Mouse (Mus musculus): ENCODE data around the gene Ccl26. TPM values are rescaled to one million over a fixed set of nuclear protein-coding genes. Genes with fewer than 3 reads are reported as not detected.

Gene Ccl26
- polyA plus RNA-seq, 1 experiment, result not detected

DNA sequence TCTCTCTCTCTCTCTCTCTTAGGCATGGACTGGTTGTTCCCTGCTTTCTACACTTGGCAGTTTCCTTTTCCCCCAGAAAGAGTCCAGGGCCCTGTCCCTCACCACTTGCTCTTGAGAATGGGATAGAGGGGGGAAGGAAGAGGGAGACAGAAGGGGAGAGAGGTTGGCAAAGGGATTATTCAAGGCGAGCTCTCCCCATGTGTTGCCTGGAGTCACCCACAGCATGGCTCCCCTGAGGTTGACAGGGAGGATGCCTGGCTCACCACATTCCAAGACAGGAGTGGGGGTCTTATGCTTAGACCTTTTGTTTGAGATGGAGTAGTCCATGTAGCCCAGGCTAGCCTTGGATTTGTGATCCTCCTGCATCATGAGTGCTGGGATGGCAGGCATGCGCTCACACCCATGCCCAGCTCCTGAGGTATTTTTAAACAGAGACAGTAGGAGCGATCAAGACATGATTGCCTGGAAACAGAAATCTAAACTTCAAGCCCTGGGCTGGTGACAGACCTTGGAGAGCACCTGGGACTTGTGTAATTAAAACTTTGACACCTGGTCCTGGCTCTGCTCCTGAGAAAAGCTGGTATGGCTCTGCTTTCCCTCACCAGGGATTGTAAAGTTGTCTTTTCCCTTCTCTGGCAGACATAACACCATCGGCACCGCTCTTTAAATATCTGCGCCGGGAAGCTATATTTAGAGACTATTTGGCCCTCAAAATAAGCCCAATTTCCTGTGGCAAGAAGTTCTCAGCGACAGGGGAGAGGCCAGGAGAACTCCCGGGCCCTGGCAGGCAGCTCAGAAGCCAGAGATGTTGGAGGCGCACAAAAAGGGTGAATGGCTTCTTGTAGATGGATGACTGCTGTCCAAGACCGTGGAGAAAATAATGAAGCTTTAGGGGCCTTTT, 38.5 kb downstream of the Ccl26 start:
- H3K27ac ChIP-seq (ENCODE audit: insufficient read depth, low read depth, low read length), result no peak overlapping the region
- H3K4me3 ChIP-seq (ENCODE audit: insufficient read depth, low read length), result no peak overlapping the region
- H3K4me1 ChIP-seq (ENCODE audit: control insufficient read depth, insufficient read depth, low read length), result peaks cover 24% of the 10 kb centered on the region
- TF ChIP-seq CTCF (IDR thresholded peaks at IDR 0.05; ENCODE audit: low read depth, low read length) (no peak), POLR2A (IDR thresholded peaks at IDR 0.05; ENCODE audit: borderline replicate concordance, low read depth, low read length) (no peak)

DNA sequence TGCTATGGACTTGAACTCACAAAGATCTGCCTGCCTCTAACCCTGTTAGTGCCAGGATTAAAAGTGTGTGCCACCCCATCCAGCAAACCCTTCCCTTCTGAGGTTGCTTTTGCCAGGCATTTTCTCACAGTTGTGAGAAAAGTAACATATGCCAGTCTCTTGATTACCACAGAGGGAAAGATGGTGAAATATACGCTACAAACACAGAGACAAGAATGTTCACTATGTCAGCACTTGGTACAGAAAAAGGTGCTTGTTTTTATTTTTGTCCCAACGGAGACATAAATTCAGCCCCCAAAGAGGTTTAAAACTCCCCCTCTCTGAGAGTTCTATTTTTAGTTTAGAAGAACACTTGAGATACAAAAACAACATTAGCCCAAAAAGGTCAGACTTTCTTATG, 39.3 kb downstream of the Ccl26 start:
- Histone ChIP-seq H3K27ac (ENCODE audit: insufficient read depth, low read depth, low read length) (no peak overlapping the region), H3K4me1 (ENCODE audit: control insufficient read depth, insufficient read depth, low read length) (peaks cover 23% of the 10 kb centered on the region), H3K4me3 (ENCODE audit: insufficient read depth, low read length) (no peak overlapping the region)
- TF ChIP-seq POLR2A (IDR thresholded peaks at IDR 0.05; ENCODE audit: borderline replicate concordance, low read depth, low read length), result no peak

DNA sequence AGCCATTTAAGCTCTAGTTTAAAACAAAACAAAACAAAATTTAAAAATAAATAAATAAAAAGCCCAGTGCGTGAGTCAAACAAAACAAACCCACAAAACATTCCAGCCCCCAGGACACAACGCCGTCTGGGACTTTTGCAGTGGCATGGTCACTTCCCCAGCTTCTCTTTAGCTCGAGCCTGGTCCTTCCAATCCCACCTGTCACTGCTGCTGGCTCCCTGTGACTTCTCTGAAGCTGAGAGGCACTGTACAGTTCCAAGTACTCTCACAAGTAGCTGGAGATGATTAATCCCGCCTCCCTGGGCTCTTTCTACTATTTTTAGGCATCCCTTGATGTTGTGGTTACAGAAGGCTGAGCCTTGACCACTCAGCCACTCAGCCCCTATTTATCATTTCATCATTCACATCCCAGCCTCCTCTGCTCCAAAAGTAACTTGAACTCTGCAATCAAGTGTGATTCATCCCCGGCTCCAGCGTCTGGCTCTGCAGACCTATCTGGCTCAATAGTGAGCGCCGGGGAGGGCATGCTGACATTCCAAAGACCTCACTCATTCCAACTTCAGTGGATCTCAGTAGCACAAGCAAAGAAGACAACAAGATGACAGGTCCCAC, 41.2 kb downstream of the Ccl26 start:
- no peak overlapping the region for H3K27ac ChIP-seq (ENCODE audit: insufficient read depth, low read depth, low read length)
- no peak overlapping the region for H3K4me3 ChIP-seq (ENCODE audit: insufficient read depth, low read length)
- H3K4me1 ChIP-seq (ENCODE audit: control insufficient read depth, insufficient read depth, low read length), result peaks cover 23% of the 10 kb centered on the region
- TF ChIP-seq CTCF (IDR thresholded peaks at IDR 0.05; ENCODE audit: low read depth, low read length) (no peak), POLR2A (IDR thresholded peaks at IDR 0.05; ENCODE audit: borderline replicate concordance, low read depth, low read length) (no peak)

DNA sequence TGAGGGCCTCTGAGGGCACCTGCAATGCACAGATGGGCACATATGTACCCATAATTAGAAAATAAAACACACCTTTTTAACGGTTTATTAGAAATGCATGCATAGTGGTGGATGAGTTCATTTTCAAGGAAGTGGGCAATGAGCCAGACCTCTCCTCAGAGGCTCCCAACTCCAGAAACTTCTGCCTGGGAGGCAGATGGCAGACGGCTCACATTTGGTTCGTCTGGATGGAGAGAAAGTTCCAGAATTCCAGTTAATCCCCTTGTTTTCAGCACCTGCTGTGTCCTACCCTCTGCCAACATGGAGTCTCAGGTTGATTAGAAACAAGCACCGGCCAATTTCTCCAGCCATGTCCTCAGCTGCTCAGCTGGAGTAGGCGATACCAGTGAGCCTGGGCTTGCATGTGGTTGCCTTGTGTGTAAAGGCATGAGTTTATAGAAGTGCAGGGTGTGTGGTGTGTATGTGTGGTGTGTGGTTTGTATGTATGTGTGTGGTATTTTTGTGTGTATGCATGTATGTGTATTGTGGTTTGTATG, 46.0 kb downstream of the Ccl26 start:
- Histone ChIP-seq H3K4me1 (ENCODE audit: control insufficient read depth, insufficient read depth, low read length) (peaks cover 7% of the 10 kb centered on the region), H3K4me3 (ENCODE audit: insufficient read depth, low read length) (no peak overlapping the region), H3K27ac (ENCODE audit: insufficient read depth, low read depth, low read length) (no peak overlapping the region)
- TF ChIP-seq POLR2A (IDR thresholded peaks at IDR 0.05; ENCODE audit: borderline replicate concordance, low read depth, low read length) (no peak), CTCF (IDR thresholded peaks at IDR 0.05; ENCODE audit: low read depth, low read length) (no peak)

GRCm38 (mm10) chr5:135513131-135513530, 50.2 kb downstream of the Ccl26 start:
- no peak overlapping the region for H3K4me3 ChIP-seq (ENCODE audit: insufficient read depth, low read length)
- no peak overlapping the region for H3K27ac ChIP-seq (ENCODE audit: insufficient read depth, low read depth, low read length)
- no peak for TF ChIP-seq POLR2A (IDR thresholded peaks at IDR 0.05; ENCODE audit: borderline replicate concordance, low read depth, low read length)
- TF ChIP-seq CTCF (IDR thresholded peaks at IDR 0.05; ENCODE audit: low read depth, low read length), result no peak
- peaks cover 9% of the 10 kb centered on the region for H3K4me1 ChIP-seq (ENCODE audit: control insufficient read depth, insufficient read depth, low read length)

DNA sequence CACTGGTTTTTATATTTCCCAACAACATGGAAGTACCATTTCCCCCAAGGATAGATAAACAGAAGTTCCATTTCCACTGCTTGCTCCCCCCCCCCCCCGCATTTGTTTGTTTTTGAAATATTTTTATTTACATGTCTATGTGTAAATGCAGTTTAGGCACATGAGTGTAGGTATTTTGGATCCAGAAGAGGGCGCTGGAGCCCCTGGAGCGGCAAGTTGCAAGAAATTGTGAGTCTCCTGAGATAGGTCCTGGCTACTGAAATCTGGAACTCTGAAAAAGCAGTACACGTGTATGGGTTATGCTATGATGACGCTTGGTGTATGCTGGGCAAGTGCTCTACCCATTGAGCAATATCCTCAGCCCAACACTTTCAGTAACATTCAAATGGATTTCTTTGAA, 52.3 kb downstream of the Ccl26 start:
- Histone ChIP-seq H3K27ac (ENCODE audit: insufficient read depth, low read depth, low read length) (no peak overlapping the region), H3K4me1 (ENCODE audit: control insufficient read depth, insufficient read depth, low read length) (peaks cover 12% of the 10 kb centered on the region), H3K4me3 (ENCODE audit: insufficient read depth, low read length) (no peak overlapping the region)
- TF ChIP-seq CTCF (IDR thresholded peaks at IDR 0.05; ENCODE audit: low read depth, low read length), result no peak
- TF ChIP-seq POLR2A (IDR thresholded peaks at IDR 0.05; ENCODE audit: borderline replicate concordance, low read depth, low read length), result no peak

Other genes starting within 250 kb of the Ccl26 start
- not detected in 2 replicates for gene Fkbp6, start 213.5 kb downstream of the Ccl26 start, polyA plus RNA-seq (2012; ENCODE audit: insufficient read depth, insufficient read length, missing spikeins)
- gene Trim50, start 210.3 kb downstream of the Ccl26 start, polyA plus RNA-seq (2012; ENCODE audit: insufficient read depth, insufficient read length, missing spikeins), result not detected in 2 replicates
- gene Nsun5, start 193.6 kb downstream of the Ccl26 start, polyA plus RNA-seq (2012; ENCODE audit: insufficient read depth, insufficient read length, missing spikeins), result 8.0 and 11.4 TPM in 2 replicates
- gene Pom121, start 169.0 kb downstream of the Ccl26 start, polyA plus RNA-seq (2012; ENCODE audit: insufficient read depth, insufficient read length, missing spikeins), result 15.0 and 17.5 TPM in 2 replicates
- 50.3 and 59.5 TPM in 2 replicates for gene Hip1, start 18.4 kb downstream of the Ccl26 start, polyA plus RNA-seq (2012; ENCODE audit: insufficient read depth, insufficient read length, missing spikeins)
- 0.71 and 1.1 TPM in 2 replicates for gene Ccl24, start 9.5 kb upstream of the Ccl26 start, polyA plus RNA-seq (2012; ENCODE audit: insufficient read depth, insufficient read length, missing spikeins)
- 11.5 and 13.9 TPM in 2 replicates for gene Rhbdd2, start 69.0 kb upstream of the Ccl26 start, polyA plus RNA-seq (2012; ENCODE audit: insufficient read depth, insufficient read length, missing spikeins)
- 69.1 and 83.9 TPM in 2 replicates for gene Por, start 106.5 kb upstream of the Ccl26 start, polyA plus RNA-seq (2012; ENCODE audit: insufficient read depth, insufficient read length, missing spikeins)
- 37.1 and 41.5 TPM in 2 replicates for gene Tmem120a, start 180.9 kb upstream of the Ccl26 start, polyA plus RNA-seq (2012; ENCODE audit: insufficient read depth, insufficient read length, missing spikeins)
- 0.72 and 0.83 TPM in 2 replicates for gene Styxl1, start 214.8 kb upstream of the Ccl26 start, polyA plus RNA-seq (2012; ENCODE audit: insufficient read depth, insufficient read length, missing spikeins)
- 92.1 and 126 TPM in 2 replicates for gene Mdh2, start 214.9 kb upstream of the Ccl26 start, polyA plus RNA-seq (2012; ENCODE audit: insufficient read depth, insufficient read length, missing spikeins)
- gene Srrm3, start 243.3 kb upstream of the Ccl26 start, polyA plus RNA-seq (2012; ENCODE audit: insufficient read depth, insufficient read length, missing spikeins), result not detected in 2 replicates